Mouse (Mus musculus) lung, postnatal 0 days (tissue): ENCODE results near the gene Npepps.

Source experiments
- CTCF ChIP-seq: IDR thresholded peaks from 2 replicates; pipeline ENCODE4 v1.5.1; 2016; ENCODE audit warnings: antibody characterized with exemption, mild to moderate bottlenecking
- EP300 ChIP-seq: IDR thresholded peaks from 2 replicates; pipeline ENCODE4 v1.6.1; 2016; ENCODE audit warnings: antibody characterized with exemption, mild to moderate bottlenecking, control low read depth

- TF ChIP-seq CTCF (no peak), EP300 (no peak)
Observed at GRCm38 (mm10) chr11:97241321-97241720, 39.1 kb downstream of the Npepps start.
